Mouse (Mus musculus): ENCODE data around the gene Smg6.

DNA sequence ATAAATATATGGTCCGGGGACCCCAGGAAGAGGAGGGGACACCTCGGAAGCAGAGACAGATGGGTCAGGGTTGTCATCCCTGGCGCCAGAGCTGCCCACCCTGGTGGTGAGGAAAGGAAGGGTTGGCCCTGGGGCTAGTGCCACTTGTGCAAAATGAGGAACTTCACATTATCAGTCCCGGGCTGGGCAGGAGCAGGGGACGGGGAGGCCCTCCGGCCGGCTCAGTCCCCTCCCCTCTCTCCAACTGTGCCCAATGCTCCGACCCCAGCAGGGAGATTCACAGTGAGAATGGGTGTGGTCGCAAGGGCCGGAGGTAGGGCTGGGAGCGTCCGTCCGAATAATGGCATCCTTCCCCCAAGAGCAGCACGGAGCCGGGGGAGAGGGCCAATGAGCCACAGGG is 239.1 kb downstream of the Smg6 start:
- TF ChIP-seq EP300 (IDR thresholded peaks at IDR 0.05; ENCODE audit: low read depth) = no peak
- TF ChIP-seq CTCF (IDR thresholded peaks at IDR 0.05; ENCODE audit: low read depth) = 0 out of 2 replicates have a peak, but pooled peaks have one; percentile 5
